Mouse (Mus musculus) midbrain, embryonic 15.5 days (tissue): ENCODE results near the gene Lrch1. TPM values are rescaled to one million over a fixed set of nuclear protein-coding genes. Genes with fewer than 3 reads are reported as not detected.

Source experiments
- ATAC-seq: fragments of 200-750 bp; cut with Nextera tagmentation; replicated peaks from 2 replicates; pipeline ENCODE4 v1.8.0; 2017; ENCODE audit warnings: moderate TSS enrichment
- H3K27ac ChIP-seq: fragments of 300-500 bp; sonication (generic); 2 replicates; pipeline ENCODE4 v1.5.1; 2015; ENCODE audit warnings: mild to moderate bottlenecking, inconsistent platforms
- H3K27me3 ChIP-seq: fragments of 300-500 bp; sonication (generic); replicated peaks from 2 replicates; pipeline ENCODE4 v1.6.1; 2015; ENCODE audit warnings: inconsistent platforms
- H3K36me3 ChIP-seq: fragments of 300-500 bp; sonication (generic); replicated peaks from 2 replicates; pipeline ENCODE4 v1.6.1; 2015; ENCODE audit warnings: inconsistent platforms
- H3K4me1 ChIP-seq: fragments of 300-500 bp; sonication (generic); 2 replicates; pipeline ENCODE4 v1.6.1; 2015; ENCODE audit warnings: inconsistent platforms
- H3K4me2 ChIP-seq: fragments of 300-500 bp; sonication (generic); 2 replicates; pipeline ENCODE4 v1.6.1; 2015; ENCODE audit warnings: inconsistent platforms, mild to moderate bottlenecking, moderate library complexity
- H3K4me3 ChIP-seq: fragments of 300-500 bp; sonication (generic); 2 replicates; pipeline ENCODE4 v1.5.1; 2015; ENCODE audit warnings: mild to moderate bottlenecking, inconsistent platforms
- H3K9ac ChIP-seq: fragments of 300-500 bp; sonication (generic); 2 replicates; pipeline ENCODE4 v1.6.1; 2015; ENCODE audit warnings: mild to moderate bottlenecking, inconsistent platforms
- H3K9me3 ChIP-seq: fragments of 300-500 bp; sonication (generic); 2 replicates; pipeline ENCODE4 v1.6.1; 2016; ENCODE audit warnings: inconsistent platforms
- WGBS: fragments of 180-500 bp; shearing (Covaris S2); methylation state at CpG from one replicate; pipeline ENCODE4 v1.1.7; 2015; ENCODE audit warnings: mixed read lengths; 5-methylcytosine and 5-hydroxymethylcytosine counted together
- polyA plus RNA-seq: library from polyadenylated mRNA; unstranded; fragments of >200 nt; fragmentation: Nextera tagmentation; extraction: Ambion mirVana; gene quantifications from 2 replicates; pipeline ENCODE4 v1.2.1, GENCODE M21; 2015

Gene Lrch1
- polyA plus RNA-seq, 1 experiment from 2014 or later, result 25.4 TPM

DNA sequence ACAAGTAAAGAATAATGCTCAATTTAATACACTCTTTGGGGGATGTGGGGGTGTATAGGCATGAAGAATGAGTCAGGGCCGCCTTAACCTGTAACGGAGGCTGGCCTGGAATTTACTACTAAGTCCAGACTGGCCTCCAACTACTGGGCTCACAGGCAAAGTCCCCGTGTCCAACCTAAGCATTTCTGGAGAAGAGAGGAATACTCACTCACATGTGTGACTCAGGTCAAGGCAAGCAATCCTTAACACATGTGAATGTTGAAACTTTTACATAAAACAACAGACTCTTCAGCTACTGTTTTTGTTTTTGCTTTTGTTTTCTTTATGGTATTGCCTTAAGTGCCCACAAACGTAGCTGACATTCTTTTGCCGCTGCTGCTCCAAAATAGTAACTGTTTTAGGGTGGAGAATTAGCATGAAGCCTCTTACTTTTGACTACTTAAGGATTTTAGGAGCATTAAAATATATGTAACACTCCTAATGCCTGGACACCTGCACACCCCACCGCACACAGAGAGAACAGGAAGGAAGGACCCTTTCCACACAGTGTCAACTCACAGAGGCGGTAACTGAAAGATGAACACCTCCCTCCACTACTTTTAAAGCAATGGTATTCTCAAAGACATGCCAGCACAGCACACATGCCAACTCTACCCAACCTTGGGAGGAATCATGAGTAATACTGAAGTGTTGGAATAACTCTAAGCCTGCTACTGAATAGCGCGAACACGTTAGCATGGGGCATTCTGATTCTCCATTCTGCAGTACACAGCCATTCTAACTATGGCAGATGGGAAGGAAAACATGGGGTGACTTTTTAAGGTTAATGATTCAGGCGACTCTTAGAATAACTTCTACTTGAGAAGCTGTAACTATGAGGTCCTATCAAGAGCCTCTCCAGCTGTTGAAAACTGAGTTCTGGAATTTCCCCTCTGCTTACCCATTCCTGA is 2.1 kb downstream of the Lrch1 start:
- ATAC-seq, result no peak
- Histone ChIP-seq H3K9ac (peak overlapping the region; percentile 87), H3K4me2 (peak overlapping the region; percentile 83), H3K4me3 (peak overlapping the region; percentile 73), H3K27ac (no peak overlapping the region), H3K4me1 (peaks cover 24% of the 10 kb centered on the region), H3K36me3 (no peaks in the 10 kb centered on the region), H3K27me3 (no peaks in the 10 kb centered on the region), H3K9me3 (no peaks in the 10 kb centered on the region)
- WGBS, result 87% methylated on average over 11 of the region's 11 CpGs

DNA sequence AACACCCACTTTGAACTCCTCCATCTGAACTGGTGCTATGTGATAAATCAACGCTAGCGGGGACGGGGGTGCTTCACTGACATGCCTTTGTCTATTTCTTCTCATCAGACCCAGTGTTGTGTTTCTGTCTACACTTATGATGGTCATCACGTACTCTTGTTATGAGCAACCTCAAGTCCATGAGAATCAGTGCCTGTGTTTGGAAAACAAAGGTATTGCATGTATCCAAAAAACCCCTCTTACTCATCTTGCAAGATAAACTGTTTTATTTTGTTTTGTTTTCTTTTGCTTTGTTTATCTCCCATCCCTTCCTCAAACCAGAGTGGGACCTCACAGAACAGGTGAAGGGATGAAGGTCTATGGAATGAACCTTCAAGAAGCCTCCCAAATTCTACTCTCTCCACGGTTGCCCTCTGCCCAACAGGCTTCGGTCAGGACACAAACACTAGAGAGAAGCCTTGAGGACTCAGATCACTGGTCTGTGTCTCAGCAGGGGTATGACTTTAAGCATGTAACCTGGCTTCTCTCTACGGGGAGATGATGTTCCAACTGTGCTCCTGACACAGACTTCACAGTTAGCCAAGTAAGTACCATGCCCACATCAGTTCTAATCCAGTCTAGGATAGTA is 3.4 kb downstream of the Lrch1 start:
- no peak for ATAC-seq
- Histone ChIP-seq H3K36me3 (no peaks in the 10 kb centered on the region), H3K27me3 (no peaks in the 10 kb centered on the region), H3K4me1 (peaks cover 24% of the 10 kb centered on the region), H3K4me3 (no peak overlapping the region), H3K4me2 (no peak overlapping the region), H3K9me3 (no peaks in the 10 kb centered on the region), H3K9ac (no peak overlapping the region), H3K27ac (no peak overlapping the region)
- 94% methylated on average over 7 of the region's 7 CpGs for WGBS

DNA sequence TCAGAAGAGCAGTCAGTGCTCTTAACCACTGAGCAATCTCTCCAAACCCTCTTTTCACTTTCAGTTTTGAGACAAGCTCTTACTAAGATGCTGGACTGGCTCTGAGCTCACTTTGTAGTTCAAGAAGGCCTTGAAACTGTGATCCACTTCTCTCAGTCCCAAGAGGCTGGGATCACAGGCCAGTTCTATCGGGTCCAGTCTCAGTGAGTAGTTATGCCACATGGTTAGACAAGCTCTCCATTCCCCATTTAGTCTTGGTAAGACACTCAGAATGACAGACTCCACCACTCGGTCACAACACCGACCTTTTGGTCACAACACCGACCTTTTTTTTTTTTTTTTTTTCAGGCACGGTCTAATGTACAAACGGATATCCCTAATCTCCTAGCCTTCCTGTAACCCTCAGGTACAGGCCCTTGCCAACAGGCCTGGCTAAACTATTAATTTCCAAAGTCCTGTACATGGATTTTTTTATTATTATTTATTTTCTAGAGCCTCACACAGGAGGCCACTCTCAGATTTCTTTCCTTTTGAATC is 4.0 kb downstream of the Lrch1 start:
- H3K9me3 ChIP-seq, result no peaks in the 10 kb centered on the region
- no peak for ATAC-seq
- H3K27ac ChIP-seq, result no peak overlapping the region
- H3K36me3 ChIP-seq, result no peaks in the 10 kb centered on the region
- no peaks in the 10 kb centered on the region for H3K27me3 ChIP-seq
- H3K9ac ChIP-seq, result no peak overlapping the region
- no peak overlapping the region for H3K4me2 ChIP-seq
- H3K4me1 ChIP-seq, result peaks cover 24% of the 10 kb centered on the region
- no peak overlapping the region for H3K4me3 ChIP-seq
- 90% methylated on average over 6 of the region's 6 CpGs for WGBS

DNA sequence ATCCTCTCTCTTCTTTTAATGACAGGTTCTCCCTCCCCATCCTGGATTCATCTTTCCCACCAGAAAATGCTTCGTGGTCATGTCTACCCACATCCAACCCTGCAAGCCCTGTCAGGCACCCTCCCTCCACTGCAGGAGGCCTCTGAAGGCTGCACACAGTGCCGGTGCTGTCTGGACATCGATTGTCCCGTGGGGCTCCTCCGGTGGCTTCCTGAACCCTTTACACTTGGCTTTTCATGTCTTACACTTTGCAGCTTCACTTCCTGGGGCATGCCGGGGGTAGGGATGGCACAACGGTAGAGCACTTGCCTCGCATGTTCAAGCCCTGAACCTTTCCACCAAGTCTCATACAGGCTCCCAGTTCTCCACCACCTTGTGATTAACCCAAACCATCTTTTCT is 4.7 kb downstream of the Lrch1 start:
- no peak overlapping the region for H3K27ac ChIP-seq
- no peaks in the 10 kb centered on the region for H3K36me3 ChIP-seq
- H3K9ac ChIP-seq, result no peak overlapping the region
- ATAC-seq, result no peak
- no peak overlapping the region for H3K4me3 ChIP-seq
- no peaks in the 10 kb centered on the region for H3K27me3 ChIP-seq
- no peaks in the 10 kb centered on the region for H3K9me3 ChIP-seq
- 81% methylated on average over 8 of the region's 8 CpGs for WGBS
- H3K4me1 ChIP-seq, result peaks cover 18% of the 10 kb centered on the region
- H3K4me2 ChIP-seq, result no peak overlapping the region

DNA sequence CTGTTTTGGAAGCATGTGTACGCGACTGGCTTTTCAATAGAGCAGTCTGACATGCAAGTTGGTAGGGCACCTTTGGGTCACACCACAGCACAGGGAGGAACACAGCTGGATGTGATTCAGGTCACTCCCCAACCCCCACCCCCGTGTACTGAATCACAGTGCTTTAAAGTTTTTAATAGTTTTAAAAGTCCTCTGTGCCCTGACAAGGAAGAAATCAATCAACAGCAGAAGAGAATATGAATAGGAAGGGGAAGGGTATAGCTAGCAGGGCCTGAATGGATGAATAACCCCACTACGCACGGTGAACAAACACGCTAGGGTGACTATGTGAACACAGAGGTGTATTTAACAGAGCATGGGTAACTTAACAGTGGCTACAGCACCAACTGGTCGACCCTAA is 6.1 kb downstream of the Lrch1 start:
- Histone ChIP-seq H3K4me2 (no peak overlapping the region), H3K4me3 (no peak overlapping the region), H3K9ac (no peak overlapping the region), H3K27me3 (no peaks in the 10 kb centered on the region), H3K4me1 (peaks cover 17% of the 10 kb centered on the region), H3K27ac (no peak overlapping the region), H3K9me3 (no peaks in the 10 kb centered on the region), H3K36me3 (no peaks in the 10 kb centered on the region)
- WGBS, result 85% methylated on average over 7 of the region's 7 CpGs
- no peak for ATAC-seq

DNA sequence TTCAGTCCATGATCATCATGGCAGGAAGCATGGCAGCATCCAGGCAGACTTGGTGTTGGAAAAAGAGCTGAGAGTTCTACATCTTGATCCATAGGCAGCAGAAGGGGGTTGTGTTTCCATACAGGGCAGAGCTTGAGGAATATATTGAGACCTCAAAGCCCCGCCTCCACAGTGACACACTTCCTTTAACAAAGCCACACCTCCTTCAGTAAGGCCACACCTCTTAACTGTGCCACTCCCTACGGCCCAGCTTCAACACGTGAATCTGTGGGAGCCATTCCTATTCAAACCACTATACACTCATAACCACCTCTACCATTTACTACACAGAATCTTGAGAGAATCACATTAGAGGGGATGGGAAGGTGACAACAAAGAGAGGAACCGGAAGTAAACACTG is 6.9 kb downstream of the Lrch1 start:
- ATAC-seq, result 0 out of 2 replicates have a peak, but pooled peaks have one; percentile 31
- no peaks in the 10 kb centered on the region for H3K27me3 ChIP-seq

DNA sequence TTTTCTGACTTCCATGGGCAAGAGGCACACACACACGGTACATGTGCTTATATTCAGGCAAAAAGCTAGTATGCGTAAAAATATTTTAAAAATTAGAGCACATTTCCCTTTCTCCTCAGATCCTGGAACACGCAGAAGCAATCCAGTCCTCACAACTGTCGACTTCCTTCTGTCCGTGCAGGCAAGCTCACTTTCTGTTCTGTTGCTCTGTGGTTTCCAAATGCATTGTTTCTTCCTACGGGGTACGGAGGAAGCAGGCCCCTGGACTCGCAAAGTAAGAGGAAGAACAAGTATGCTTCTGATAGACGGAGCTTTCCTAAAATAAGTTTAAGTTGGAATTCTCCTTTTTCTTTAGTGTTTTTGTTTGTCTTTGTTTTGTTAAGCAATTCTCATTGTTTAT is 8.3 kb downstream of the Lrch1 start:
- H3K27me3 ChIP-seq, result no peaks in the 10 kb centered on the region
- no peak overlapping the region for H3K4me3 ChIP-seq
- H3K36me3 ChIP-seq, result no peaks in the 10 kb centered on the region
- no peaks in the 10 kb centered on the region for H3K9me3 ChIP-seq
- no peak for ATAC-seq
- 44% methylated on average over 9 of the region's 9 CpGs for WGBS
- H3K4me1 ChIP-seq, result no peaks in the 10 kb centered on the region
- H3K27ac ChIP-seq, result no peak overlapping the region
- H3K9ac ChIP-seq, result no peak overlapping the region
- no peak overlapping the region for H3K4me2 ChIP-seq

More for the DNA sequence above, 6.9 kb downstream of the Lrch1 start:
- H3K9ac ChIP-seq, result no peak overlapping the region
- WGBS, result 92% methylated on average over 4 of the region's 4 CpGs
- H3K4me2 ChIP-seq, result no peak overlapping the region
- H3K36me3 ChIP-seq, result no peaks in the 10 kb centered on the region
- peaks cover 10% of the 10 kb centered on the region for H3K4me1 ChIP-seq
- H3K27ac ChIP-seq, result no peak overlapping the region
- no peaks in the 10 kb centered on the region for H3K9me3 ChIP-seq
- no peak overlapping the region for H3K4me3 ChIP-seq

DNA sequence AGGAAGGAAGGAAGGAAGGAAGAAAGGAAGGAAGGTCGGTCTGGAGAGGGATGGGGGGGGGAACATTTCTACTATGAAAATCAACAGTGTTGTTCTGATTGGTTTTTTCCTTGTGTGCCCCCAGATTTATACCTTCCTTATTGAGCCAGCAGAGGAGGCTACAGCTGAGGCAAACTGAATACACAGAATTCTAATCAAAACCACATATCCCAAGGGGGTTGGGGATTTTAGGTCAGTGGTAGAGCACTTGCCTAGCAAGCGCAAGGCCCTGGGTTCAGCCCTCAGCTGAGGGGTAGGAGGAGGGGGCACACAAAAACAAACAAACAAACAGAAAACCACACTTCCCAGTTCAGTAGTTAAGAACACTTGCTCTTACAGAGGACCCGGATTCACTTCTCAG is 8.8 kb downstream of the Lrch1 start:
- H3K27ac ChIP-seq, result no peak overlapping the region
- H3K4me1 ChIP-seq, result no peaks in the 10 kb centered on the region
- H3K4me3 ChIP-seq, result no peak overlapping the region
- H3K9ac ChIP-seq, result no peak overlapping the region
- no peak for ATAC-seq
- H3K9me3 ChIP-seq, result no peaks in the 10 kb centered on the region
- no peaks in the 10 kb centered on the region for H3K27me3 ChIP-seq
- H3K36me3 ChIP-seq, result no peaks in the 10 kb centered on the region
- H3K4me2 ChIP-seq, result no peak overlapping the region
- WGBS, result 69% methylated on average over 3 of the region's 3 CpGs

DNA sequence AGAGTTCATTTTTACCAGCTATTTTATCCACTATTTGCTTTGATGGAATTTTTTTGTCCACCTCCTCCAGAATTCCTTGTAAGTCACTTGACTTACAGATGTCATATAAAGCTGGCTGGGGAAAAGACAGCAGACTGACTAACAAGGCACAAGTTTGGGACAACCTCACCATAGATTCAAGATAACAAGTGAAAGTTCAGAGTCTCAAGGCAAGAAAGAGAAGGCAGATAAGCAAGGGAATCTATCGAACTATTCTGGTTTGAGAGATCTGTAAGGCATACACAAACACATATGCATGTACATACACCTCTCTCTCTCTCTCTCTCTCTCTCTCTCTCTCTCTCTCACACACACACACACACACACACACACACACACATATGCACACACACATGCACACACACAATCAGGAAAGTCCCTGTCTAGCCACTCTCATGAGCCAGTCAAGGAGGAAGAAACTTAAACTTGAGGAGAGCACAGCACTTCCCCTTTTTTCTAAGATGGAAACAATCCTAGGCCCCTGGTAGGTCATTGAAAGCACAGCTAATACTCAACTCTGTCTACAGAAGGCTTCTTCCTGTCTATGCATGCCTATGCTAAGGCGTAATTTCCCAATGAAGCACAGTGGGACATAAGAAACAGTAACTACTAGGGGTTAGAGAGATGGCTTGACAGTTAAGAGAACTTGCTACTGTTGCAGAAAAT is 11.0 kb downstream of the Lrch1 start:
- Histone ChIP-seq H3K4me2 (no peak overlapping the region), H3K4me3 (no peak overlapping the region), H3K27me3 (no peaks in the 10 kb centered on the region), H3K4me1 (no peaks in the 10 kb centered on the region), H3K9me3 (no peaks in the 10 kb centered on the region), H3K36me3 (no peaks in the 10 kb centered on the region), H3K9ac (no peak overlapping the region), H3K27ac (no peak overlapping the region)
- WGBS, result 91% methylated on average over 2 of the region's 2 CpGs
- no peak for ATAC-seq

DNA sequence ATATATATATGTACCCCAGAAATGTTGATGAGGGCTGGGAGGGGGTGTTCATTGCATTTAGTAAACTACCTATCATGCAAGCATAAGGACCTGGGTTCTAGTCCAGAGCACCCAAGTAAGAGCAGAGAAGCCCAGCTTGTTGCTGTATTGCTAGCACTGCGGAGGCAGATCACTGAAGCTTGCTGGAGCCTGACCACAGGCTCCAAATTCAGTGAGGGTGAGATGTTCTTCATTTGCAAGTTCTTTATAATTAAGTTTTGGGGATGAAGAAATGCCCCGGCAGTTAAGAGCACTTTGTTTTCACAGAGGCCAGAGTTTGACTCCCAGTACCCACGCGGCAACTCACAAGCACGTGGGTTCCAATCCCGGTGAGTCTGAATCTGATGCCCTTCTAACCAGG is 12.6 kb downstream of the Lrch1 start:
- Histone ChIP-seq H3K27me3 (no peaks in the 10 kb centered on the region), H3K4me1 (no peaks in the 10 kb centered on the region), H3K9ac (no peak overlapping the region), H3K4me2 (no peak overlapping the region), H3K27ac (no peak overlapping the region), H3K4me3 (no peak overlapping the region), H3K36me3 (no peaks in the 10 kb centered on the region), H3K9me3 (no peaks in the 10 kb centered on the region)
- no peak for ATAC-seq
- 97% methylated on average over 6 of the region's 6 CpGs for WGBS

DNA sequence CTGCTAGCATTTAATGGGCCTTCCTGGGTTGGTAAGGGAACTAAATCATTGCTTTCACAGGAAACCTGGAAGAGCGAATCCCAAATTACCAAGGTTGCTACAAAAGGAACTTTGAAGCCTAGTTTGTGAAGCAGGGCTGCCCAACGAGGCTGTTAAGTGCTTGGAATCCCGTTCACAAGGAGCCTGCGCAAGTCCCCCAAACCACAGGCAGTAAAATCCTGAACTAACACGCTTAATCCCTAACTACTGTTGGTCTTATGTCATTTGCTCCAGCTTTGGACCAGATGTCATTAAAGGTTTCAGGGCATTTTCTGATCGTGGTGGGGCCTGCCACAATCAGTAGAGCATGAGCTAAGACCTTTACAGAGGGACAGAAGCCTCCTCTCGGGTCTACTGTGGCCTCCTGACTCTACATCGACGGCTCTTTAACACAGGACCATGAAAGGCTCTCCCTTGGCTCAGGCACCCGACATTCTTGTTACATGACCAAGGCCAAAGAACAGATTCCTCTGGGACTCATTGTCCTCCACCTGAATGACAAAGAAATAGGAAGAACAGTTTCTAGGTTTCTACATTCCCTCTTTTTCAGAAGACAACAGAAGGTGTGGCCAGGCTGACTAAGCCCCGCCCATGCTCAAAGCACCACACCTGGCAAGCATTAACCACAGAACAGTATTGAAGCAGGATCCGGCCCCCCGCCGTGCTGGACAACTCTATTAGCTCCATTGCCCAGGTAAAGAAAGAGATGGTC is 13.5 kb downstream of the Lrch1 start:
- H3K4me3 ChIP-seq, result no peak overlapping the region
- no peaks in the 10 kb centered on the region for H3K4me1 ChIP-seq
- no peak overlapping the region for H3K27ac ChIP-seq
- no peak overlapping the region for H3K4me2 ChIP-seq
- no peaks in the 10 kb centered on the region for H3K36me3 ChIP-seq
- H3K9ac ChIP-seq, result no peak overlapping the region
- 84% methylated on average over 14 of the region's 14 CpGs for WGBS
- no peaks in the 10 kb centered on the region for H3K27me3 ChIP-seq
- ATAC-seq, result no peak
- no peaks in the 10 kb centered on the region for H3K9me3 ChIP-seq

DNA sequence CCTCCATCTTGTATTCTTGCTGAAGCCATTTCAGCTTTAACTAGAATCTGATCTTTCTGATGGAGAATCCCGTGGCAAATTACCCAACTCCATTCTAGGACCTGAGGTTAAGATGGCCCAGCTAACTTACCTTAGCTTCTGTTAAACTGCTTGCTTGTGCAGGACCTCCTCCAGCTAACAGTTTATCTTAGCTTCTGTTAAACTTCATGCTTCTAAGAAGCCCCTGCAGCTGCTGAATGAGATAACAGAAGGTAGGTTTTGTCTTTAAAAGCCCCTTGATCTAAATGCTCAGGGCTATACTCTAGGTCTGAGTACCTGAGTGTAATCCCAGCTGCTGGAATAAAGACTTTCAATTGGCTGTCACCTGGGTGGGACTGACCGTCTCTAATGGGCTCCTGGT is 17.9 kb downstream of the Lrch1 start:
- peaks cover 7% of the 10 kb centered on the region for H3K4me1 ChIP-seq
- WGBS, result 77% methylated on average over 2 of the region's 2 CpGs

More for the DNA sequence above, 17.9 kb downstream of the Lrch1 start:
- Histone ChIP-seq H3K4me3 (no peak overlapping the region), H3K4me2 (no peak overlapping the region), H3K9me3 (no peaks in the 10 kb centered on the region), H3K36me3 (no peaks in the 10 kb centered on the region), H3K27ac (no peak overlapping the region), H3K9ac (no peak overlapping the region), H3K27me3 (no peaks in the 10 kb centered on the region)
- no peak for ATAC-seq
